In the genomic region with DNA sequence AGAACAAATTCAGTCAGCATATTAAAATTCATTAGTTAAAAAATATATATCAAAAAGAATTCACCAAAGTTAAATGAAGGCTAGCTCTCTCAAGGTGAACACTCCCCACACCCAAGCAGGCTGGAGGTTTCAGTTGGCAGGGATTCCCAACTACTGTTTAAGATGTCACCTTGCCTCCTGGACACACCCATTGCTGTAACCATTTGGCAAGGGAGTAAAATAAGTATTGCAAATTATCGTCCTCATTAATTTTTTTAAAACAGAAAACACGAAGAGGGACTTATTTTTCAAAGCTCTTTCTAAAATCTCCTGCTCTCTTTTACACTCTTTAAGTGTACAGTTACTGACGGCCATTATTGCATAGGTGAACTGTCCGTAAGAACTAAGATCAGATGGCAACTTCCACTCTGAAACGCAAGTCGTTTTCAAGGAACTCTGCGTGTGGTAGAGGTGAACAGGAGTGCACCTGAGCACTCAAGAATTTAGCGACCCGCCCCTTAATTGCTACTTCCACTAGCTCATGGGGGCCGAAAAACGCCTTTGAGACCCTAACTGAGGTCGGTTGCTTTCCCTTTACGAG, we compare ENCODE assay signal across 8 mouse cellular contexts. TPM values are rescaled to one million over a fixed set of nuclear protein-coding genes. Genes with fewer than 3 reads are reported as not detected.
DNase-seq lines count a peak whose midpoint lies in the region; ATAC-seq and TF ChIP-seq lines count a peak whose summit lies in the region.

No protein-coding gene starts in this region.

- DNase-seq in gastrocnemius, adult 2 months, result no peak
- DNase-seq in gastrocnemius, postnatal 36 days, result no peak
- DNase-seq in R1 (ENCODE audit: low read depth, low spot score), result peak; percentile 72
- no peak for DNase-seq in liver, embryonic 13.5 days
- DNase-seq in ovary, postnatal 14 days (ENCODE audit: low spot score), result no peak

- peak overlapping the region; percentile 99 for H3K27ac ChIP-seq in gastrocnemius, adult 2 months
- peak overlapping the region; percentile 98 for H3K27ac ChIP-seq in heart, embryonic 15.5 days
- peak overlapping the region; percentile 96 for H3K27ac ChIP-seq in liver, embryonic 13.5 days
- H3K27ac ChIP-seq in stomach, embryonic 14.5 days (ENCODE audit: low read length), result peak overlapping the region; percentile 98; the same call in 1 of the 2 replicates

- H3K4me2 ChIP-seq in heart, embryonic 15.5 days, result peak overlapping the region; percentile 71
- H3K4me2 ChIP-seq in liver, embryonic 13.5 days, result peak overlapping the region; percentile 84
- peak overlapping the region; percentile 44 for H3K4me2 ChIP-seq in stomach, embryonic 14.5 days (replicated peaks; ENCODE audit: low read depth, low read length)

- WGBS in heart, embryonic 15.5 days, result under 1% methylated on average over 13 of the region's 13 CpGs
- WGBS in liver, embryonic 13.5 days (ENCODE audit: insufficient replicate concordance), result under 1% methylated on average over 13 of the region's 13 CpGs
- WGBS in stomach, embryonic 14.5 days, result under 1% methylated on average over 13 of the region's 13 CpGs

- H3K4me1 ChIP-seq in heart, embryonic 15.5 days (replicated peaks), result peaks cover 31% of the 10 kb centered on the region
- peaks cover 62% of the 10 kb centered on the region for H3K4me1 ChIP-seq in liver, embryonic 13.5 days (replicated peaks)
- peaks cover 16% of the 10 kb centered on the region for H3K4me1 ChIP-seq in stomach, embryonic 14.5 days (ENCODE audit: control insufficient read depth, insufficient read depth, low read length)

- no peaks in the 10 kb centered on the region for H3K27me3 ChIP-seq in heart, embryonic 15.5 days
- H3K27me3 ChIP-seq in liver, embryonic 13.5 days, result 0 out of 2 replicates have a peak, but pooled peaks cover 5% of the 10 kb centered on the region
- H3K27me3 ChIP-seq in stomach, embryonic 14.5 days (ENCODE audit: control insufficient read depth, insufficient read depth, low read length), result no peaks in the 10 kb centered on the region

- ATAC-seq in heart, embryonic 15.5 days (replicated peaks; ENCODE audit: insufficient number of reproducible peaks, insufficient read depth, low FRiP score, low read depth), result no peak
- no peak for ATAC-seq in liver, embryonic 13.5 days (ENCODE audit: low read depth)
- ATAC-seq in stomach, embryonic 14.5 days (ENCODE audit: insufficient number of reproducible peaks, insufficient read depth, low FRiP score, low read depth), result no peak
- no peak for ATAC-seq in granulocyte monocyte progenitor cell, adult 5-6 weeks (replicated peaks; ENCODE audit: poor library complexity, severe bottlenecking)

- no peak for TF ChIP-seq CTCF in gastrocnemius, adult 2 months (IDR thresholded peaks at IDR 0.05)

- no peaks in the 10 kb centered on the region for H3K9me3 ChIP-seq in heart, embryonic 15.5 days (replicated peaks)
- H3K9me3 ChIP-seq in liver, embryonic 13.5 days (replicated peaks), result no peaks in the 10 kb centered on the region
- no peaks in the 10 kb centered on the region for H3K9me3 ChIP-seq in stomach, embryonic 14.5 days (ENCODE audit: control insufficient read depth, low read depth, low read length)

- H3K9ac ChIP-seq in heart, embryonic 15.5 days, result peak overlapping the region; percentile 99
- H3K9ac ChIP-seq in liver, embryonic 13.5 days, result peak overlapping the region; percentile 98
- peak overlapping the region; percentile 95 for H3K9ac ChIP-seq in stomach, embryonic 14.5 days (replicated peaks; ENCODE audit: low read depth, low read length)

- H3K36me3 ChIP-seq in heart, embryonic 15.5 days, result peaks cover 3% of the 10 kb centered on the region; the same call in 1 of the 2 replicates
- H3K36me3 ChIP-seq in liver, embryonic 13.5 days, result peaks cover 13% of the 10 kb centered on the region
- peaks cover 9% of the 10 kb centered on the region; the same call in 1 of the 2 replicates for H3K36me3 ChIP-seq in stomach, embryonic 14.5 days (ENCODE audit: control insufficient read depth, insufficient read depth, low read length)

- intact Hi-C loops in gastrocnemius, adult 2 months (cut with DNase I), result loop anchor here (5.0 kb wide), 1 partner anchor 127 kb away; no protein-coding TSS in a partner anchor
- intact Hi-C loops in gastrocnemius, postnatal 36 days (cut with DNase I), result loop anchor here (5.0 kb wide), 3 partner anchors 68 to 128 kb away; no protein-coding TSS in a partner anchor

- peak overlapping the region; percentile 78 for H3K4me3 ChIP-seq in gastrocnemius, adult 2 months
- peak overlapping the region; percentile 82 for H3K4me3 ChIP-seq in heart, embryonic 15.5 days
- peak overlapping the region; percentile 95 for H3K4me3 ChIP-seq in liver, embryonic 13.5 days (replicated peaks)
- H3K4me3 ChIP-seq in stomach, embryonic 14.5 days (ENCODE audit: low read depth, low read length), result peak overlapping the region; percentile 90

RNA-seq across cellular contexts. Expression of gene Calm2, which starts 1.3 kb away (rescaled TPM):
- 100 to 1,000 TPM; 181 to 192 TPM for total RNA-seq in gastrocnemius, adult 2 months (2021)
- total RNA-seq in gastrocnemius, postnatal 36 days (2021), result 100 to 1,000 TPM; 131 to 155 TPM
- polyA plus RNA-seq in heart, embryonic 15.5 days (2015; fragmentation: Nextera tagmentation; extraction: Ambion mirVana), result 543 and 549 TPM in 2 replicates
- 415 and 484 TPM in 2 replicates for polyA plus RNA-seq in liver, embryonic 13.5 days (2015; fragmentation: Nextera tagmentation; extraction: Ambion mirVana)
- polyA plus RNA-seq in stomach, embryonic 14.5 days (2014; fragmentation: Nextera tagmentation; extraction: Ambion mirVana), result 951 and 1,023 TPM in 2 replicates
- 410 and 477 TPM in 2 replicates for total RNA-seq in granulocyte monocyte progenitor cell, adult 5-6 weeks (2014; fragmentation: Nextera tagmentation)
- 1,690 and 1,803 TPM in 2 replicates for total RNA-seq in granulocyte monocyte progenitor cell, adult 5-6 weeks (2017)

RNA-seq across cellular contexts. Expression of gene Stpg4, which starts 17.9 kb away (rescaled TPM):
- total RNA-seq in gastrocnemius, adult 2 months (2021), result not detected
- total RNA-seq in gastrocnemius, postnatal 36 days (2021), result not detected
- 0.23 TPM in 1 of 2 replicates, not detected in the other for polyA plus RNA-seq in heart, embryonic 15.5 days (2015; fragmentation: Nextera tagmentation; extraction: Ambion mirVana)
- not detected in 2 replicates for polyA plus RNA-seq in liver, embryonic 13.5 days (2015; fragmentation: Nextera tagmentation; extraction: Ambion mirVana)
- polyA plus RNA-seq in stomach, embryonic 14.5 days (2014; fragmentation: Nextera tagmentation; extraction: Ambion mirVana), result not detected in 2 replicates
- total RNA-seq in granulocyte monocyte progenitor cell, adult 5-6 weeks (2014; fragmentation: Nextera tagmentation), result not detected in 2 replicates
- total RNA-seq in granulocyte monocyte progenitor cell, adult 5-6 weeks (2017), result not detected in 2 replicates
